Mouse (Mus musculus): ENCODE data around the gene Helq.

The Helq gene

GRCm38 (mm10) chr5:100779002-100779401 is 19.4 kb downstream of the Helq start:
- no peak for DNase-seq (ENCODE audit: low spot score)

GRCm38 (mm10) chr5:100776900-100777299 is 21.5 kb downstream of the Helq start:
- DNase-seq (ENCODE audit: low spot score), result no peak

GRCm38 (mm10) chr5:100775778-100776404 is 22.5 kb downstream of the Helq start:
- DNase-seq (ENCODE audit: low spot score), result no peak

- no peak for DNase-seq (ENCODE audit: low spot score)
Measured at GRCm38 (mm10) chr5:100771575-100771974, 26.8 kb downstream of the Helq start.

- no peak for DNase-seq (ENCODE audit: low spot score)
Measured at GRCm38 (mm10) chr5:100766026-100766425, 32.4 kb downstream of the Helq start.

GRCm38 (mm10) chr5:100761736-100762135 is 36.7 kb downstream of the Helq start:
- DNase-seq (ENCODE audit: low spot score), result no peak

GRCm38 (mm10) chr5:100760049-100760663 is 38.2 kb downstream of the Helq start:
- DNase-seq (ENCODE audit: low spot score), result no peak

GRCm38 (mm10) chr5:100758121-100758520 is 40.3 kb downstream of the Helq start:
- no peak for DNase-seq (ENCODE audit: low spot score)

GRCm38 (mm10) chr5:100753407-100753806 is 45.0 kb downstream of the Helq start:
- no peak for DNase-seq (ENCODE audit: low spot score)

GRCm38 (mm10) chr5:100751655-100752054 is 46.7 kb downstream of the Helq start:
- DNase-seq (ENCODE audit: low spot score), result no peak

GRCm38 (mm10) chr5:100750617-100751255 is 47.7 kb downstream of the Helq start:
- no peak for DNase-seq (ENCODE audit: low spot score)

GRCm38 (mm10) chr5:100738802-100739201 is 59.6 kb downstream of the Helq start:
- DNase-seq (ENCODE audit: low spot score), result no peak

- no peak for DNase-seq (ENCODE audit: low spot score)
Measured at GRCm38 (mm10) chr5:100736919-100737318, 61.5 kb downstream of the Helq start.

- no peak for DNase-seq (ENCODE audit: low spot score)
Measured at GRCm38 (mm10) chr5:100734535-100734934, 63.9 kb downstream of the Helq start.

- DNase-seq (ENCODE audit: low spot score), result no peak
Measured at GRCm38 (mm10) chr5:100728757-100729156, 69.6 kb downstream of the Helq start.

GRCm38 (mm10) chr5:100726001-100726400 is 72.4 kb downstream of the Helq start:
- no peak for DNase-seq (ENCODE audit: low spot score)

- DNase-seq (ENCODE audit: low spot score), result no peak
Measured at GRCm38 (mm10) chr5:100719235-100720088, 78.9 kb downstream of the Helq start, which contains the start of gene Hpse. Gene Hpse, minus strand, starts transcription at chr5:100719716.

- DNase-seq (ENCODE audit: low spot score), result no peak
Measured at GRCm38 (mm10) chr5:100716762-100717161, 81.6 kb downstream of the Helq start.
